Mouse (Mus musculus) heart, embryonic 16.5 days (tissue): ENCODE data around the gene Ppp2ca. TPM values are rescaled to one million over a fixed set of nuclear protein-coding genes. Genes with fewer than 3 reads are reported as not detected.

Source experiments
- ATAC-seq: fragments of 200-750 bp; cut with Nextera tagmentation; replicated peaks from 2 replicates; pipeline ENCODE4 v1.8.0; 2017; ENCODE audit warnings: moderate number of reproducible peaks; ENCODE audit not compliant: insufficient read depth, low FRiP score; ENCODE audit errors: extremely low read depth
- H3K27ac ChIP-seq: fragments of 300-500 bp; sonication (generic); 2 replicates; pipeline ENCODE4 v1.5.1; 2014; ENCODE audit warnings: mild to moderate bottlenecking, low read length, control low read depth, moderate library complexity
- H3K27me3 ChIP-seq: fragments of 300-500 bp; sonication (generic); 2 replicates; pipeline ENCODE4 v1.6.1; 2014; ENCODE audit warnings: low read length, mixed read lengths; ENCODE audit not compliant: control insufficient read depth, insufficient read depth
- H3K36me3 ChIP-seq: fragments of 300-500 bp; sonication (generic); 2 replicates; pipeline ENCODE4 v1.6.1; 2014; ENCODE audit not compliant: control insufficient read depth, insufficient read depth
- H3K4me1 ChIP-seq: fragments of 300-500 bp; sonication (generic); 2 replicates; pipeline ENCODE4 v1.6.1; 2014; ENCODE audit warnings: low read length, mixed read lengths; ENCODE audit not compliant: control insufficient read depth, insufficient read depth
- H3K4me2 ChIP-seq: fragments of 300-500 bp; sonication (generic); 2 replicates; pipeline ENCODE4 v1.6.1; 2014; ENCODE audit warnings: low read depth, mild to moderate bottlenecking, control low read depth, low read length
- H3K4me3 ChIP-seq: fragments of 300-500 bp; sonication (generic); 2 replicates; pipeline ENCODE4 v1.5.1; 2014; ENCODE audit warnings: mild to moderate bottlenecking, control low read depth, low read length
- H3K9ac ChIP-seq: fragments of 300-500 bp; sonication (generic); 2 replicates; pipeline ENCODE4 v1.6.1; 2014; ENCODE audit warnings: low read length, control low read depth
- H3K9me3 ChIP-seq: fragments of 300-500 bp; sonication (generic); replicated peaks from 2 replicates; pipeline ENCODE4 v1.6.1; 2016; ENCODE audit warnings: low read length; ENCODE audit not compliant: control insufficient read depth
- WGBS: fragments of 180-500 bp; shearing (Covaris S2); extraction: QIAGEN DNeasy Blood & Tissue Kit; methylation state at CpG from one replicate; pipeline ENCODE4 v1.1.7; 2014; 5-methylcytosine and 5-hydroxymethylcytosine counted together
- polyA plus RNA-seq: library from polyadenylated mRNA; unstranded; fragments of >200 nt; fragmentation: Nextera tagmentation; extraction: Ambion mirVana; gene quantifications from 2 replicates; pipeline ENCODE4 v1.2.1, GENCODE M21; 2015

Gene Ppp2ca
- polyA plus RNA-seq = 67.3 and 71.3 TPM in 2 replicates

- no peaks in the 10 kb centered on the region for H3K36me3 ChIP-seq
- peak; percentile 97 for ATAC-seq
- no peaks in the 10 kb centered on the region for H3K9me3 ChIP-seq
- peak within 1 kb of the TSS; percentile 97 for H3K27ac ChIP-seq
- under 1% methylated on average over 53 of the region's 53 CpGs for WGBS
- H3K4me3 ChIP-seq = peak within 1 kb of the TSS; percentile 77
- no peaks in the 10 kb centered on the region for H3K27me3 ChIP-seq
- peaks cover 38% of the 10 kb centered on the region for H3K4me1 ChIP-seq
- peak within 1 kb of the TSS; percentile 97 for H3K9ac ChIP-seq
- peak within 1 kb of the TSS; percentile 84 for H3K4me2 ChIP-seq
Observed at GRCm38 (mm10) chr11:52098398-52098946, at the start of gene Ppp2ca. Ppp2ca (plus strand) TSS chr11:52098681.

GRCm38 (mm10) chr11:52053371-52053770 is 45.1 kb upstream of the Ppp2ca start:
- WGBS = 62% methylated on average over 6 of the region's 6 CpGs
- H3K9ac ChIP-seq = no peak overlapping the region
- no peak for ATAC-seq
- H3K36me3 ChIP-seq = no peaks in the 10 kb centered on the region
- H3K4me3 ChIP-seq = no peak overlapping the region
- peak overlapping the region; percentile 10; the same call in 1 of the 2 replicates for H3K27ac ChIP-seq
- no peaks in the 10 kb centered on the region for H3K9me3 ChIP-seq
- no peak overlapping the region for H3K4me2 ChIP-seq
- H3K27me3 ChIP-seq = no peaks in the 10 kb centered on the region
- peaks cover 21% of the 10 kb centered on the region for H3K4me1 ChIP-seq

DNA sequence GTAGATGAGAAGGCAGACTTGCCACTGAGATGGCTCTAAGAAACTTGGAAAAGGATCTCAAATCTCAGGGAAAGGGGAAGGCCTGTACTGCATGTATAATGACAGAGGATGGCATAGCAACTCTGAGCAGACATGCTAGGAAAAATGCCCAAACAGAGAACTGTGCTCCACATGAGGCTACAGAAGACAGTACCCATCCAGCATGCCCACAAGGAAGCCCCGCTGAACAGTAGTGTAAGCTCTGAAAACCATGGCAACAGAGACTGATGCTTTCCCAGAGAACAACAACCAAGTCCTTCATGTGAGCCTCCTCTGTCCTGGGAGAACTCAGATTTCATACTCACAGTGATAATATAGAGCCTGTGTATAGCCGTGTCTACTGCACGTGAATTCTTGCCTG is 43.8 kb upstream of the Ppp2ca start:
- Histone ChIP-seq H3K9ac (no peak overlapping the region), H3K36me3 (no peaks in the 10 kb centered on the region), H3K27ac (no peak overlapping the region), H3K4me2 (no peak overlapping the region), H3K9me3 (no peaks in the 10 kb centered on the region), H3K27me3 (no peaks in the 10 kb centered on the region), H3K4me3 (no peak overlapping the region), H3K4me1 (peaks cover 21% of the 10 kb centered on the region)
- no peak for ATAC-seq
- 87% methylated on average over 3 of the region's 3 CpGs for WGBS

- no peaks in the 10 kb centered on the region for H3K27me3 ChIP-seq
- no peak overlapping the region for H3K9ac ChIP-seq
- H3K4me3 ChIP-seq = no peak overlapping the region
- H3K4me2 ChIP-seq = no peak overlapping the region
- H3K27ac ChIP-seq = peak overlapping the region; percentile 58
- H3K4me1 ChIP-seq = peaks cover 21% of the 10 kb centered on the region
- no peaks in the 10 kb centered on the region for H3K9me3 ChIP-seq
- no peaks in the 10 kb centered on the region for H3K36me3 ChIP-seq
- peak; percentile 71; the same call in 1 of the 2 replicates for ATAC-seq
- 41% methylated on average over 5 of the region's 5 CpGs for WGBS
Observed at GRCm38 (mm10) chr11:52056198-52056597, 42.3 kb upstream of the Ppp2ca start.

GRCm38 (mm10) chr11:52059001-52059400 is 39.5 kb upstream of the Ppp2ca start:
- no peak for ATAC-seq
- H3K4me2 ChIP-seq = no peak overlapping the region
- no peaks in the 10 kb centered on the region for H3K36me3 ChIP-seq
- H3K4me1 ChIP-seq = peaks cover 11% of the 10 kb centered on the region
- 54% methylated on average over 5 of the region's 5 CpGs for WGBS
- no peaks in the 10 kb centered on the region for H3K27me3 ChIP-seq
- H3K27ac ChIP-seq = no peak overlapping the region
- no peak overlapping the region for H3K4me3 ChIP-seq
- no peaks in the 10 kb centered on the region for H3K9me3 ChIP-seq
- H3K9ac ChIP-seq = no peak overlapping the region

DNA sequence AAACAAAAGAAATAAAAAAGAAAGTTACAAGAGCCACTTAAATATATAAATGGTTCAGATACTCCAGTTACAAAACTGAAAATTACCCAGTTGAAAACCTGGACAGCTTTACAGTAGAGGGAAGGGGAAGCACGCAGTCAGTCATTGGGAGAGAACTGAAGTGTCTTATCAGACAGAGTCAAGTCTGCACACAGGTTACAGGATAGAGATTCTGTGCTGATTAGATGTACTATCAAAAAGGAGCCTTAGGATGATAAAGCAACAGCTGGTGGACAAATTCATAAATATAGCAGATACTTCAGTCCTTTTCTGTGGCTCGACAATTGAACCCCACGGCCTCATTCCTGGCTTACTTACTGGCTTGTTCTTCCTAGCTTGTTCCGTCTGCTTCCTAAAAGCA is 38.2 kb upstream of the Ppp2ca start:
- H3K36me3 ChIP-seq = no peaks in the 10 kb centered on the region
- H3K4me1 ChIP-seq = peaks cover 7% of the 10 kb centered on the region
- no peaks in the 10 kb centered on the region for H3K27me3 ChIP-seq
- no peak overlapping the region for H3K4me3 ChIP-seq
- WGBS = 87% methylated on average over 4 of the region's 4 CpGs
- no peaks in the 10 kb centered on the region for H3K9me3 ChIP-seq
- no peak overlapping the region for H3K9ac ChIP-seq
- H3K4me2 ChIP-seq = no peak overlapping the region
- no peak overlapping the region for H3K27ac ChIP-seq
- ATAC-seq = no peak

DNA sequence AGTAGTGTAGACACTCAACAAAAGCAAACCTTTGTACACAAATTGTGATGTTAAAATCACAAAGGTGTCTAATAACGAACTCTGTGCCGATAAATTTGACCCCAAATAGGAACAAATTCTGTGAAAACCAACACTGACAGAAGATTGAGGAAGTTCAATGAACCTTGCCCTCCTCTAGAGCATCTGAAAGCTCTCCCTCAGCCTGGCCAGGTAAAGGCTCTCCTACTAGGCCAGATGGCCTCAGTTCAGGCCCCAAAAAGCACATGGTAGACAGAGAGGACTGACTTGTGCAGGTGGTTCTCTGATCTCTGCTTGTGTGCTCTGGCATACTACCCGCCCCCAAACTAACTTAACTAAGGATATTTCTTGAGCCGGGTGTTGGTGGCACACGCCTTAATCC is 36.1 kb upstream of the Ppp2ca start:
- no peak overlapping the region for H3K9ac ChIP-seq

GRCm38 (mm10) chr11:52064398-52064797 is 34.1 kb upstream of the Ppp2ca start:
- H3K4me2 ChIP-seq = no peak overlapping the region
- H3K9ac ChIP-seq = no peak overlapping the region
- H3K27ac ChIP-seq = no peak overlapping the region
- WGBS = 45% methylated on average over 3 of the region's 3 CpGs
- H3K27me3 ChIP-seq = no peaks in the 10 kb centered on the region
- H3K4me3 ChIP-seq = no peak overlapping the region
- H3K9me3 ChIP-seq = no peaks in the 10 kb centered on the region
- ATAC-seq = no peak
- H3K4me1 ChIP-seq = no peaks in the 10 kb centered on the region
- no peaks in the 10 kb centered on the region for H3K36me3 ChIP-seq

More for the DNA sequence above, 36.1 kb upstream of the Ppp2ca start:
- ATAC-seq = no peak
- Histone ChIP-seq H3K36me3 (no peaks in the 10 kb centered on the region), H3K27me3 (no peaks in the 10 kb centered on the region), H3K9me3 (no peaks in the 10 kb centered on the region), H3K27ac (no peak overlapping the region), H3K4me1 (no peaks in the 10 kb centered on the region), H3K4me3 (no peak overlapping the region), H3K4me2 (no peak overlapping the region)
- 86% methylated on average over 5 of the region's 5 CpGs for WGBS

- H3K4me1 ChIP-seq = no peaks in the 10 kb centered on the region
- H3K27me3 ChIP-seq = no peaks in the 10 kb centered on the region
- peak overlapping the region; percentile 39 for H3K4me2 ChIP-seq
- WGBS = 18% methylated on average over 5 of the region's 5 CpGs
- 0 out of 2 replicates have a peak overlapping the region, but pooled peaks have one; percentile 26 for H3K9ac ChIP-seq
- no peaks in the 10 kb centered on the region for H3K9me3 ChIP-seq
- no peak overlapping the region for H3K4me3 ChIP-seq
- no peak for ATAC-seq
- no peaks in the 10 kb centered on the region for H3K36me3 ChIP-seq
- H3K27ac ChIP-seq = no peak overlapping the region
Observed at GRCm38 (mm10) chr11:52065841-52066240, 32.6 kb upstream of the Ppp2ca start.
